Mouse (Mus musculus) brain, embryonic 18.5 days (tissue): Measurements from ENCODE around the gene Cyp26b1.
"Not testable (repeated sequence)": the region's sequence is repeated elsewhere in the genome, so short reads cannot be mapped to it uniquely, and the experiment has no call there.

Source experiments
- DNase-seq: peaks from one replicate; pipeline ENCODE4 v3.0.0-alpha.2; 2012; ENCODE audit warnings: low read depth, low spot score

The Cyp26b1 gene

DNA sequence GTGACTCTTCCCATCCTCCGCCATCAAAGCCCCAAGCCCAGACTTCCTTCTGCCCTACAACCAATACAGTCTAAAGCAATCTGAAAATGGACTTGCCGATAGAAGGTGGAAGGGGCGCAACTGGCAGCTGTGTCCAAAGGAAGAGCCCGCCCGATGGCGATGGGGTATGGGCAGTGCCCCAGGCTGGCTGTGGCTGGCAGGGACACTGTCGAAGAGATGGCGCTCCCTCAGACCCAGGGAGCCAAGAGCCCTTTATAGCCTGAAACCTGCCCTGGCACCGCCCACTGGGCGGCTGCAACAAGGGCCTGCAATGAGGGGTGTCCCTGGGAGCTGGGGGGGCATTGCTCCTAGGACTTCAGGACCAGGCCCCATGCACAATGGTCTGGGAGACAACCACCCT lies at the start of gene Cyp26b1:
Gene Cyp26b1 (minus strand): TSS at position 216 of the 400 bp plus-strand sequence.
- no peak for DNase-seq

DNA sequence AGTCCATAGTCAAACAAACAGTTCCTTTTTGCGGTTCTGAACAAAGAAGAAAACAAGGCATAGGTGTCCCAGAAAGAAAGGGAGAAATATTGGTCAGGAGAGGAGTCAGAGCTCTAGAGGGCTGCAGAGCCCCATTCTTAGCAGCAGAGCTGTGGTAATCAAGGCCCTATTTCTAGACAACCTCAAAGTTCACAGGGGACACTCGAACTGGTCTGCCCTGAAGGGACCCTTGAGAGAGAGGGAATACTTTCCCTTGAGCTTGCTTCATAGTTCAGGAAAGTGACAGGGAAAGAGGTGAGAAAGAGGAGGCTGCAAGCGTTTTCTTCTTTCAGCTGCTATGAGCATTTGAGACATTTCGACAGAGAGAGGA lies 47.3 kb upstream of the Cyp26b1 start:
- no peak for DNase-seq

DNA sequence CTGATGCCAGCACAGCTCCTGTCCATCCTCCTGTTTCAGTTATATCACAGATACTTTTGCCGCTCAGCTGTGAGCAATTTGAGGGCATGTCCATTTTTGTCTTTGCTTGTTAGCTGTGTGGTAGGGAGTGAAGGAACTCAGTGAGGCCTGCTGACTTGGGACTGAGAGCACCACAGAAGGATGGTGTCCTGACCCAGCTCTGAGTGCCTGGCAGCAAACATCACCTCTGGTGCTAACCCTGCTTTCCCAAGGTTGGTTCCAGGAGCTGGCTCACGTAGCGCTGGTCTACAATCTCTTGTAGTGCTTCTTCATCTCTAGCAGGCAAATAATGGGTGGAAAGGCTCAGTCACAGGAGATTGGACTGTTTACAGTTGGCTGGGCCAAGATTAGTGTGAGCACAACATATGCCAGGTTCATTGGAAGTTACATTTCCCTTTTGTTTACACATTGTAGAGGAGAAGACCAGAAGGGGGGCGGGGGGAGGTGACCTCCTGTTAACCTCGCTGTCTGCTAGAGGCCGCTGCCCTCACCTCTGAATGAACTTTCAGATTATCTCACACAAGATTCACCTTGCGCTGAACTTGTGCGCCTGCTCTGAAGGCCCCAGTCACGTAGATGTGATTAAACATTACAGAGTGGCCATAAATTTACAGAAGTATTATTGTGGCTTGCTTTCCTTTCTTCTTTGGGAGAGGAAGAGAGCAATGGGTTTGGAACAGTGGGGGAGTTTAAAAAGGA lies 46.8 kb upstream of the Cyp26b1 start:
- no peak for DNase-seq

DNA sequence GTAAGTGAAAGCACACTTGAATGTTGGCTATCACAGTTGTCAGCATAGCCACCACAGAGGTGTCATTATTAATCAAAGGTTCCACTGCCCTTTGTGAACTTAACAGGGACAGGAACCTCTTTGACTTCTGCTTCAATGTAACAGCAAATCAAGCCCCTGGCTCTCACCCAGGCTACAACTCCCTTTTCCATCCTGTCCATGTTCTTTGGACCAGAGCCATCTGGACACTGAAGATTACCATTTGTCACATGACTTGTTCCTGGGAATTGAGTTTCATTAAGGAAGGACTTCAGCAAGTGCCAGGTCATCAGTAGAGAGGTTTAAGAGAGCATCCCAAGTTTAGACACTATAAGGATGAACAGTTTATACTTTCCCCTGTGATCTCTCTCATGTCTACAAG lies 44.5 kb upstream of the Cyp26b1 start:
- no peak for DNase-seq

DNA sequence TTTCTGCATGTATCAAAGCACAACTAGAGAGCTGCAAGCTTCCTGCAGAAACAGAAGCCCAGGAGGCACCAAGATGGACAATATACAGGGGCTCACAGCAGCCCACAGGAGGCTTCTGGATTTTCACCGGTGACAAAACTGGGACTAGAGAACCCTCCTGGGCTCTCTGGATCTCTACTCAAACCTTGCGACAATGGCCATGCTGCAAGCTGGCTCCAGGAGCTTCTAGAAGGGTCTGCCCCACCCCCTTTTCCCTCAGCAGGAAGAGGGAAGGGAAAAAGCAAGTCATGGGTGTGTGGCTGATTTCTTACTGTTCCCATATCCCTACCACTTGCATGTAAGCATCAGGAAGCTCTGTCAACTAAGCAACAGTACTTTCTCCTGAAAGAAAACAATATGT lies 37.9 kb upstream of the Cyp26b1 start:
- DNase-seq: no peak

DNA sequence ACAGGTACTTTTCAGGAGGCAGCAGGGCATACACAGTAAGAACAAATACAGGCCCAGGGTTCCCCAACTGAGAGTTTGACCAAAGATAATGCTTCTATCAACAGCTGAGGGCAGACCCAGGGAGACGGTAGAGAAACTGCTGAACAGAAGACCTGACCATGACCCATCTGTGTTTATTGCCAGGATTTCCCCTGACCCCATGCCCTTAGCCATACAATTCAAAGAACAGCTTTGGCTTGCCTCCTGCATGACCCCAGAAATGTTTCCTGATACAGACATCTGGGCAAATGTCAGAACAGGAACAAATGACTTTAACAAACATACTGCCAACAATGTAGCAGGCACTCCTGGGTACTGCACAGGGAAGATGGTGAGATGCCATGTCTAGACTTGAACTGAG lies 36.6 kb upstream of the Cyp26b1 start:
- no peak for DNase-seq

DNA sequence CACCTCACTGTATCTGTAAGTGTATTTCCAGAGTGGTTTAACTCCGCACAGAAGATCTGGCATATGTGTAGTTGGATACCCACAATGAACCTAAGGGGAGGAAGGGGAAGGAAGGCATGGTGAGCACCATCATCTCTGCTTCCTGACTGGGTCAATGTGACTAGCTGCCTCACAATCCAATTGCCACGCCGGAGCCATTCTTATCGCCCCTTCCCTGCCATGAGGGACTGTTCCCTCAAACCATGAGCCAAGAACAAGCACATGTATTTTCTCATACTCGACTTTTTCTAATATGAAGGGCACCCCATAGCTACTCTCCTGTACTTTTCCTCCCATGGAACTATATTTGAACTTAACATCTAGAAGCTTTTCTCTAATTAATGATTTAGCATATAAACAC lies 35.1 kb upstream of the Cyp26b1 start:
- no peak for DNase-seq

DNA sequence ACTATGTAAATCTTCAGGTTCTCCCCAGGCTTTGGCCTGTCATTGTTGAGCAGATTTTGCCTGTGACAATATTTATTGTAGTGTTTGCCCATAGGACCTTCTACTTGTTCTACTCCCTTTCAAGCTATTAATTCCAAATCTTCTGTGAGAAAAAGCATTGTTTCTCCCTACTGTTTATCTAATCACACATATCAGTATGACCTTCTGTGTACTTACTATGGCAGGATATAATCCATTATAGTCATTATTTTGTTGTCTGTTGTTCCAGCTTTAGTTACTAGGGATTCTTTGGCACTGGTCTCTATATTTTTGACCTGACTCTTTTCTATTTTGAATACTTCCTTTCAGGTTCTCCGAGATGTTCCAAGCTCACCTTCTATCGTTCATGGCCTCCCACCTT lies 32.7 kb upstream of the Cyp26b1 start:
- no peak for DNase-seq

DNA sequence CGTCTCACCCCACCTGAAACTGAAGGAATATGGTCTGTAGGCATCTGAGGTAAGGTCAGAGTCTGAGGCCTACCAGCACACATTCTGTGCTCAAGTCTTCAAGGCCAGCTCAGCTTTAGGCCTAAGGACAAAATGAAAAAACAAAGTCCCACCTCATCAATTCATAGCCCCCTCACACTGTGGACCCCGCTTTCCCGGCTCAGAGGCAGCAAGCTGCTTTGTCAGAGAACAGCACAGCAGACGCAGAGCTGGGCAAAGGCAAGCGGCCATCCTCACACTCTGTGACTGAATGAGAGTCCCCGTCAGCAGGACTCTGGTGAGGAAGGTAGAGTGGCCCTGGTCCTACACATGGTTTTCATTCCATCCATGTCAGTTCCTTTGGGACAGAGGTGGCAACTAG lies 25.5 kb upstream of the Cyp26b1 start:
- no peak for DNase-seq

DNA sequence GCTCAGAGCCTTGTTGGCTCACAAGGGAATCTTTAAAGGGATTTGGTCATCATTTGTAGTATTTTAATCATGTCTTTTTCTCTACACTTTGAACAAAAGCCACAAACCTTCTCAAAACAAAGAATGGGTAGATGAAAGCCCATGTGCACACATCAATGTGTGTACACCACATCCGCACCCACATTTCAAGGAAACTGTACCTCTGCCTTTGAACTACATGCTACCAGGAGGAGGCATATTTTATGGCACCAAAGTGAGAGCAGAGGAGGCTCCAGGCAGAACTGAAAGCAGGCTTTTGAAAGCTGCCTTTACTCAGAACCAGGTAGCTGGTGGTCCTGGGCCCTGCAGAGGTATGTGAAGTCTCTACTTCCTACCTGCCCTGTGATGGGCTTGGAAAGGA lies 23.3 kb upstream of the Cyp26b1 start:
- DNase-seq: no peak

DNA sequence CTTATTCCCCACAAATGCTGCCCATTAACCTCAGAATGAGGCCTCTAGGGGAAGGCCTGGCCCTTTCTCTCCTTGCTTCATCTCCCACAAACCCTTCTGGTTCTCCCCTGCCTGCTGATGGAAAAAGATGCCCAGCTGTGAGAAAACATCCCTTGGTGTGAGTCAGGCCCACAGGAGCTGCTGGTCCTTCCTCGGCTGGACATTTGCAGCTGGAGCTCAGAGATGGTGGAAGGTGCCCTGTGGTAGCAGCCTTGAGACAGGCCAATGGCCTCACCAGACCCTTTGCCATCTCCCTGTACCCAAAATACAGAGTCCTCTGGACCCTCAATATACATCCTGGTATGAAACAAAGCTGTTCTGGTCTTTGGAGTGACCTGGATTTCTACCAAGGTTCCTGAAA lies 22.9 kb upstream of the Cyp26b1 start:
- no peak for DNase-seq

DNA sequence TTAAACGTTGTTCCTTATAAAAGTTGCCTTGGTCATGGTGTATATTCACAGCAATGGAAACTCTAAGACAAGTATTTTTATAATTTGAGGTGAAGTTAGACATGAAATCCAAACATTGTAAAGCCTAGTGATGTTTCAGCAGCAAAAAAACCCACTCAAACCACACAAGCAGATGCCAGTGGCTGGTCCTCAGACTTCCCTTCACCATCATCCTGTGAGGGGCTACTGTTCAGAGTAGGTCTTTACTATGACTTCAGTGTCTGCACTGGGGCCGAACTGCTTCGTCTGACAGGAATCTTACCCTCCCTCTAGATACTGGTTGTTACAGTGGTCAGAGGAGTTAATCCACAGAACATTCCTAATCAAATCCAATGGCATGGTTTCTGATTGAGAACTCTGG lies 19.9 kb upstream of the Cyp26b1 start:
- DNase-seq: no peak

DNA sequence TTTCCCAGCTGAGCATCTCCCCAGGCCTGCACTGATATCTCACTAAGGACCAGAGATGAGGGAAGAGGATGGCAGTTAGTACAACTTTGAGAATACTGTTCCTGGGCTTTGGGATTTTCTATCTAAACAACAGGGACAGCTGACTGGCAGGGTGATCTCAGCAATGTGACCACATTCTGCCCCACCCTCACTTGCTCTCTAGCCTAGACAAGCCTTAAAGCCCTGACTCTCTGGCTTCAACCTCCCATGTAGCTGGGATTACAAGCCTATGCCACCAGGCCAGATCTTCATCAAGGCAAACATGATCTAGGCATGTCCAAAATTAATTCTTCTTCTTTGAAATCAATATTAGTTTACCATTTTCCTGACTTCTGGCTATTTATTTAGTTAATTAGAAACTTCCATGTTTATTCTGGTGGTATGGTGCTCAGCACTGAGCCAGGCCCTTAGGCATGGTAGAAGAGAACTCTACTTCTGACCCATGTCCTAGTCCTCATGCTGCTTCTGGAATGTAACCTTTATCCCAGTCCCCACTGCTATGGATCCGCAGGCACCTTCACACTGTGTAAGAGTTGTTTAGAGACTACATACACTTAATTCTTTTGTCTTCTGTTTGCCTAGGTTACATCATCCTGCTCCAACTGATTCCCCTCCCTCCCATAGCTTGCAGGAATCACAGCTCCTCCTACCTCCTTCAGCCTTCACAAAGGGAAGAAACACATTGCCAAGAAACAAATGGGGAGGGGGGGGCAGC lies 7.6 kb upstream of the Cyp26b1 start:
- DNase-seq: no peak

DNA sequence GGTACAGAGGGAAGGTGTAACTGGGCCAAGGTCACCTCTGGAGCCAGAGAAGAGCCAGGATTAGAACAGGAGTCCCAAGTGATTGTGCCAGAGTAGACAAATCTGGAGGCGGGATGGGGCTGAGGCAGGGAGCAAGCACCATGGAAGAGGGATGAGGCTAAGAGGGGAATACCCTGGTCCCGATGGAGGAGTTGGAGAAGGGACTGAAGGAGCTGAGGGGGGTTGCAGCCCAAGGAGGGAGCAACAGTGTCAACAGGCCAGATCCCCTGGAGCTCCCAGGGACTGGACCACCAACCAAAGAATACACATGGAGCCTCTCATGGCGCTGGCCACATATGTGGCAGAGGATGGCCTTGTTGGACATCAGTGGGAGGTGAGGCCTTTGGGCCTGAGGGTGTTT lies 5.6 kb upstream of the Cyp26b1 start:
- DNase-seq: not testable (repeated sequence)

DNA sequence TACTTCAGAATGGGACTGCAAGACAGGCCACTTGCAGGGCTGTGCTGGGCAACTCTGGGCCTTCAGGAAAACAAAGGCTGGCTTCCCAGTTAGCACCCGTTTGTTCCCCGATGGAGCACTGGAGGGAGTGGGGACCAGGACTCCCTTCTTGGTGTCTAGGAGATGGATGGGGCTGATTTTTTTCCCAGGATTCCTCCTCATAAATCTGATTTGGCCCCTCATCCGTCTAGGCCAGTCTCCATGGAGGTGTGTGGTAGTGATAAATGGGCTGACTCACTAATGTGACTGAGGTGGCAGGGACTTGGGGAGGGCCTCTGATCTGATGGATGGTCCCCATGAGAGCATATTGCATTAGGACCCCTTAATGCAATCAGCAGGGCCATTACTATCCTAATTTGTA lies 5.0 kb upstream of the Cyp26b1 start:
- no peak for DNase-seq

DNA sequence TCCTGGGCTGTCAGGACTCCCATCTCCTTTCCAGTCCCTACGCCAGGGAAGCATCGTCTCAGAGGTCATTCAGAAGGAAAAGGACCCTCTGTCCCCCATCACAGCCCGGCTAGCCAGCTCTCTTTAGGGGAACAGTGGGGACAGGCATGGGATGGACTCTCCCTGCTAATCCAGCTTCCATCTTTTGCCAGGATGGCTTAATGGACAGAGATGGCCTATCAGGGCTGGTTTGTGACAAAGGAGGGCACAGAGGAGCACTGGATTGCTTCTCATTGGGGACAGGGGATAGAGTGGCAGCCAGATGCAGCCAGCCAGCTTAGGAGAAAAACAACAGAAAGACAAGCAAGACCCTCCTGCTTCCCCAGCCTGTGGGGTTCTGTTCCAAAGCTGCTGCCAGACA lies 918 bp upstream of the Cyp26b1 start:
- DNase-seq: no peak

DNA sequence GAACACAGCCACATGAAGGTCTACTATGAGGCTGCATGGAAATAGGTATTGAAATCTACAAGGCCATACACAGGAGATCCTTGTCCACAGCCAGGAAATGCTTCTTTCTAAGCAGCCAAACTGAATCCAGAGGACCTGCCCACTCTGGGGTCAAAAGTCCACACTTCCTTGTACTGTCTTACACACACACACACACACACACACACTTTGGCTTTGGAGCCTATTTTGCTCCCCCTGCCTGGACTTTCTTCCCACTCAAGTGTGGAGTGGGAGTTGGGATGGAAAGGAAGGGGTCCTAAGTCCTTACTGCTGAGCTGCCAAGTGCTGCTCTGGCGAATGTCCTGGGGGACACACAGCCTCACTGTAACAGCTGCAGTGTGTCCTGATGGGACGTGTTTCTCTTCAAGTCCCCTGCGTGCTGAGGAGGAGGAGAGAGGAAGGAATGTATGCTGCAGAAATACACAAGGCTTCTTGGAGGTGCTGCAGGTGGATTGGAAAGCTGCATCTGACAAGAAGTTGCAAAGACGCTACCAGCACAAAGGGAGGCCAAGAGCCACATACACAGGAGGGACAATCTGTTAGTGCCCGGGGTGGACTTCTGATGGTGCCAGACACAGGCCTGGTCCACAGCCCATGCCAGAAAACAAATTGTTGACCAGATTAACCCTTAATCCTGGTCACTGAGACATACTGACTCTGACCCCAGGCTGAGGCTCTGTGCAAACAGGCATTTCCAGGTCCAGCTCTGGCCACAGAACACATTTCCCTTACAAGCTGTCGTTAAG lies 2.6 kb downstream of the Cyp26b1 start:
- no peak for DNase-seq

DNA sequence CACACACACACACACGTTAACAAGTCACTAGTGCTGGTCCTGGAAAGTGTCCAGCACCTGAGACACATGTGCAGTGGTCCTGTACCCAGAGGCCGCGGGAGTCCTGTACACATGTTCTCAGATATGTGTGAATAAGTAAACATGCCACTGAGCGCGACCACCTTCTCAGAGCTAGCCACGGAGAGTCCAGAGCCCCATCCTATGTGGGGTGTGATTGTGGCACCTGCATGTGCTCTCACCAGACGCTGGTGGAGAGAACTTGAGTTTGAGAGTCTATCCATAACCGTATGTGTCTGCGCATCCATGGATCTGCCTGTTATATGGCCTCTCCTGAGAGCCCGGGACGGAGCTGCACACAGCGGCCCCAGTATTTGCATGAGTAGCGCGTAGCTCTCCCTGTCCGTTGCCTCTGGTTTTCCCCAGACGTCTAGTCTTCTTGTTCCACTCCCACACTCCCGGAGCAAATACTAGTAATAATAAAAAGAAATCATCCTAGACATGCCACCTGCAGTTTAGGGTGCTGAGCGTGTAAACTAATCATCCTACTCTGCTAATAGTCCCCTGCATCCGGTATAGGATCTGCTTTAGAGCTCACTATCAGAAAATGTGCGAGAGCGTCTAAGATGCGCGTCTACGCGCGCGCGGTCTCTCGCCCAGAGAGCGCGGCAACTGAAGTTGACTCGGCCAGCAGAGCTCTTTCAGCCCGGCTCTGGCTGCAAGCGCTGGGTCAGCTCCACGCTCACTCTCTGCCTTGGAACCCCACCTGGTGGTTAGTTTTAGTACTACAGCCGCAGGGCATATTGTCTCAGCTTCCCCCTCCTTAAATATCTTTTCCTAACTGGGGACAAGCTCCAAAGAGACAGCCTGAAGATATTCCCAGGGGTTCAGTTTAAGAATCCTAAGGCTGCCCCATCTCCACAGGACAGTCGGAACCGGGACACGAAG lies 3.7 kb downstream of the Cyp26b1 start:
- peak; percentile 43 for DNase-seq

DNA sequence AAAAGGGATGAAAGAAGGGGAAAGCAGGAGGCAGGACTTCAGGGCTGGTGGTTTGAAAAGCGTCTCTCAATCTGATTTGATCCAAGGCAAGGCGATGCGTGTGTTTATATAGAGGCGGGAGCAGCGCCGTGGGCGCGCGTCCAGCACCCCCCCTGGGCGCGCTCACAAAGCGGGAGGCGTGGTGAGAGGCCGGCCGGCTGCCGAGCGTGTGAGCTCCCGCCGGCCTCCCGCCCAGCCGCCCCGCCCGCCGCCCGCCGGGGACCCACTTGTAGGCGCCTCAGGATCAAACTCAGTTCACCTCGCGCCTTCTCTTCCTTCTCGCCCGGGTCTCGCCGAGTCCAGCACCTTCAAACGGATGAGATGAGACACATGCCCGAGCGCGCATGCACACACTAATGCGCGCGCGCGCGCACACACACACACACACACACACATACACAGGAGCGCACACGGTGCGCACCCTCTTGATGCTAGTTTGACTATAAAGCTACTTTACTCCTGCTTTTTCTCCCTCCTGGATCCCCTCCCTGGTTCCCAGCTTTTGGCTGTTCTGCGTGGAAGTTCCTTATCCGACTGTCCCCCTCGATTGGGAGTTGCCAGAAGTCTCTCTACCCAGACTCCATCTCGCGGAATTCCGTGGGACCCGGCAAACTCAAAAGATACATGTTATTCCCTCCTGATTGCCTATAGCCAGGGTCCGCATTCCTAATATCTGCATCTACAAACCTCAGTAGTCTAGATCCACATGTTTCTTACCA lies 4.6 kb downstream of the Cyp26b1 start:
- no peak for DNase-seq

DNA sequence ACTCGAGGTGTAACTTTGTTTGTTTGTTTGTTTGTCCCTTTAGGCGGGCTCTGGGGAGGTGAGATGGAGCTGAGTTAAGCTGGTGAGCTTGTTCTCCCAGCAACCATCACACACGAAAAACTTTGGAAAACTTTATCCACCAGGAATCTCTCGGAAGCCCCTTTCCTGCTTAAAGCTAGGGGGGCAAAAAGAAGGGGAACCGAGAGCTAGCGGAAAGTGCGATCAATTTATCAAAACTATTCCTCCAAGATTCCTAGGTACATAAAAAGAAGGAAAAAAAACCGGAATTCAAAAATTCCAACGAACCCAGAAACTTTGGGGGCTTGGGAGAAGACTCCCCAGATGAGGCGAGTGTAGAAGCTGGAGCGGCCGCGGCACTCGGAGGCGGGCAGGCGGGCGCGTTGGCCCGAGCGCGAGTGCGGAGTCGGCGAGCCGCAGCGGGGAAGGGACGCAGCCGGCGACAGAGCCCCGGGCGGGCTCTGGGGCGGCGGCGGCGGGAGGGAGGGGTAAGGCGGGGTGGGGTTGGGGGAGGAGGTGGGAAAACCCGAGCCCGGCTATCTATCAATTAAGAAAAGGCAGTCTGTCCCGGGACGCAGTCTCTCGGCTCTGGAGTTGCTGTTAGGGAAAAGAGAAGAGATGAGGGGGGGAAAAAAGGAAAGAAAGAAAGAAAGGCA lies 5.3 kb downstream of the Cyp26b1 start:
- no peak for DNase-seq
